Mouse (Mus musculus) embryo, embryonic 11 days (tissue): ENCODE data around the gene Dnah7a.
"Not testable (repeated sequence)": the region's sequence is repeated elsewhere in the genome, so short reads cannot be mapped to it uniquely, and the experiment has no call there.

ENCODE experiments used
- DNase-seq: peaks from one replicate; pipeline ENCODE4 v3.0.0-alpha.2; 2015

Gene Dnah7a

DNA sequence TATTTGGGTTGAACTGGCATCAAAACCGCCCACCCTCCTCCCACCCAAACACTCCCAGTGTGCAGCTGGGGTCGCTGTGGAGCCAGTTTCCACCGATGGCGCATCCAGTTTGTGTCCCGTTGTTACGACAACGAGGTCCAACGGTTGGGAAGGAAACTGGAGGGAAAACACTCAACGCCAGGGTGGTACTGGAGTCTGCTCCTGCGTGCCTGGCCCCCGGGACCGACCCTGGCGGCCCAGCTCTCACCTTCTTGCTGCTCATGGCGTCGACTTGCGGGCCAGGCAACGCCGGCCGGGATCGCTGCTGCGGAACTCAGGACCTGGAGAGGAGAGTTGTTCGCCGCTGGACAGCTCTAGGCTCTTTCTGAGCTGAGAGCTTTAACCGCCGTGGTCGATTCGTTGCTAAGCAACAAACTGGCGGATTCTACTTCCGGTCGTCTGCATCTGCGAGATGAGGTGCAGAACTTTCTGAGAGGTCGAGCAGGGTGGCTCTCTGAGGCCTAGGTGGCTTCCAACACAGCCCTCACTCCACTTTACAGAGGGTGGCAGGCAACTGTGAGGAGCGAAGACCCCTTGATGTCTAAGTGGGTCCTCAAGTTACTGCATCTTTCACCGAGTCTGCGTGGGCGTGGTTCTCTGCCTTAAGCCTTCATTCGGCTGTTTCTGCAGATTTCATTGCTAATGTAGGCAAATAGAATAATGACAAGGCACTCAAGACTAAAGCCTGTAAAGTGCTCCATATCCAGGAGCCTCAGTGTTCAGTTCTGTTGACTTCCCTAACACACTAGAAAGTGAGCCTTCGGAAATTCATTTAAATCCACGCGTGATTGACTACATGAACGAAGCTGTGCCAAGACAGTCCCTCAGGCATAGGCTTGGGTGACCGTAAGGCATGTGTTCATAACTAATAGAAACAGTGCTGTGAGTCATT is at the start of gene Dnah7a:
TSS of gene Dnah7a (minus strand) at position 354 of the 931 bp plus-strand sequence.
- DNase-seq = peak; percentile 88

DNA sequence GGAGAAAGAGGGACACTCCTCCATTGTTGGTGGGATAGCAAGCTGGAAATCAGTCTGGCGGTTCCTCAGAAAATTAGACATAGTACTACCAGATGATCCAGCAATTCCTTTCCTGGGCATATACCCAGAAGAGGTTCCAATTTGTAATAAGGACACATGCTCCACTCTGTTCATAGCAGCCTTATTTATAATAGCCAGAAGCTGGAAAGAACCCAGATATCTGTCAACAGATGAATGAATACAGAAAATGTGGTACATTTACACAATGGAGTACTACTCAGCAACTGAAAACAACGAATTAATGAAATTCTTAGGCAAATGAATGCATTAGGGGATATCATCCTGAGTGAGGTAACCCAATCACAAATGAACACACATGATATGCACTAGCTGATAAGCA is 46.9 kb upstream of the Dnah7a start:
- not testable (repeated sequence) for DNase-seq

DNA sequence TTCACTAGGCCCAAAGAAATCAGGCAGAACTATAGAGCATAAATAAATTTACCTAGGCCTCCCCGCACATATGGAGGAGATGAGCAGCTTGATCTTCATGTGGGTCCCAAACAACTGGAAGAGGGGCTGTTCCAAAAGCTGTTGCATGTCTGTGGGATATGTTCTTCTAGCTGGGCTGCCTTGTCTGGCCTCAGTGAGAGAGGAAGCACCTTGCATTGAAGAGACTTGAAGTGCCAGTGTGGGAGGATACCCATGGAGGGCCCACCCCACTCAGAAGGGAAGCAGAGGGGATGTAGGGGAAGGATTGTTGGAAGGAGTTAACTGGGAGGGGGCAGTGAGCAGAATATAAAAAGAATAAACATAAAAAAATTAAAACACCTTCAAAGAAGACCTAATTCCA is 44.6 kb upstream of the Dnah7a start:
- no peak for DNase-seq

DNA sequence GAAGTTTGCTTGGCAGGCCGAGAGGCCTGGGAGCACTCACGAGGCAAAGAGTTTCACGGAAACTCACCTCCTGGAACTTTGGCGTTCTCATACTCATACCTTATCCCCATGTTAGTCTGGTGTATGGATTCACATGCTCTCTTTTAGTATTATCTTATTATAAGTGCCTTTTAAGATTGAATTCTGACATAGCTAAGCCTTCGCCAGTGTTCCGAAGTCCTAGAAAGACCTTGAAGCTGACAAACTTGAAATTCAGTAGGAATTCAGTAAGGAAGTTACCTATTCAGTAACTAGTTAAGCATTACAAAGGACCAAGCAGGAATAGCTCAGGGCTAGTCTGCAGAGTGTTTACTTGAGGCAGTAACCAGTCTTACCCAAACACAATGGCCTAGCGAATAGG is 44.1 kb upstream of the Dnah7a start:
- not testable (repeated sequence) for DNase-seq

DNA sequence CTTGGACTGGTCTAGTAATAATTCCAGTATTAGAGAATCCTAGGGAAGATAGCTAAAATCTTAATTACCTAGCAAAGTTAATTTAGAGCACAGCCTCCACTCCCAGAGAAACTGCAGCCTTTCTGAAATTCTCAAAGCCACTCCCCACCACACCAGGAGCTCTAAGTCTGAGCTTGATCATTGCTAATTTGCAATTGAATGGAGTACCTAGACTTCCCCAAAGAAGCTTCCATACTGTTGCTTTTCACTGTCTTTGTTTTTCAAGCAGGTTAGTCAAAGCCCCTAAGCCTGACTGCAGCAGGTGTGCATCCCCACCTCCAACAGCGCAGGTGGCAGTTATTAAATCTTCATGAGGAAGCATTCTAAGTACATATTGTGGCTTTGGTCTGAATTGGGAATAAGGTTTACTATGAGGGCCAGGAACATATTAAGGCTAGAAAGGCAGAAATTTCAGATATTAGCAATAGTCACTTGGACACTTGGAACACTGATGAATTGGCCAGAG is 43.3 kb upstream of the Dnah7a start:
- not testable (repeated sequence) for DNase-seq

DNA sequence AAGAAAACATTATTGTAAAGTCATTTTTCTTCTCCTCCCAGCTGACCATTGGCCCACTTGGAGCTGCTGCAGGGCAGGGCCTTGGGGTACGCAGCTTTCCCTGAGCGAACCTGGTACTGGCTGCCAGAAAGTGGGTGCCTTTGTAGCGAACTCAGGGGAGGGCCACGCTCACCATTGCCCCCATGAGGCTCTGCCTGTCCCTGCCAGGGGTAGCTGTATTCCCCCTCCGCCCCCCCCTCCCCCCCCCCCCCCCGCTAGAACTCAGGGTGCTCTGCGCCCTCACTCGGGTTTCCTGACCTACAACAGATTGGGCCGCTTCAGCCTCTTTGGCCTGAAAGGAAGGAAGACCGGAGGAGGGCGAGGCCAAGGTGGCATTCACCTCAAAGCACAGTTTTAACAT is 42.0 kb upstream of the Dnah7a start:
- DNase-seq = no peak

DNA sequence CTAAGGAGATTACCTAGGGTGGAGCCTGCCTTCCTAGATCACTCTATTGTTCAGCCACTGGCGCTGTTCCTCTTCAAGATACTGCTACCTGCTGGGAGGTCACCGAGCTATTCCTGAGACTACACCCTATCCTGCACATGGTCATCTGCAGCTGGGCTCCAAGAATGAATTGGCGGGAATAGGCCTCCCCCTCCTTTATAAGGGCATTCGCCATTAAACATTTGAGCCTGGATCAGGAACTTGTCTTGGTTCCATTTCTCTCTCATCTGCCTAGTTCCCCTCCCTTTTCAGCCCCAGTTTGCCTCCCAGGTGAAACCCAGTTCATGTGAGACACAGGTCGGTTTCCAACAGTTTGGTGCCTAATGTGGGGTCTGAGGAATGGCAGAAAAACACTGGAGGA is 39.4 kb upstream of the Dnah7a start:
- no peak for DNase-seq

DNA sequence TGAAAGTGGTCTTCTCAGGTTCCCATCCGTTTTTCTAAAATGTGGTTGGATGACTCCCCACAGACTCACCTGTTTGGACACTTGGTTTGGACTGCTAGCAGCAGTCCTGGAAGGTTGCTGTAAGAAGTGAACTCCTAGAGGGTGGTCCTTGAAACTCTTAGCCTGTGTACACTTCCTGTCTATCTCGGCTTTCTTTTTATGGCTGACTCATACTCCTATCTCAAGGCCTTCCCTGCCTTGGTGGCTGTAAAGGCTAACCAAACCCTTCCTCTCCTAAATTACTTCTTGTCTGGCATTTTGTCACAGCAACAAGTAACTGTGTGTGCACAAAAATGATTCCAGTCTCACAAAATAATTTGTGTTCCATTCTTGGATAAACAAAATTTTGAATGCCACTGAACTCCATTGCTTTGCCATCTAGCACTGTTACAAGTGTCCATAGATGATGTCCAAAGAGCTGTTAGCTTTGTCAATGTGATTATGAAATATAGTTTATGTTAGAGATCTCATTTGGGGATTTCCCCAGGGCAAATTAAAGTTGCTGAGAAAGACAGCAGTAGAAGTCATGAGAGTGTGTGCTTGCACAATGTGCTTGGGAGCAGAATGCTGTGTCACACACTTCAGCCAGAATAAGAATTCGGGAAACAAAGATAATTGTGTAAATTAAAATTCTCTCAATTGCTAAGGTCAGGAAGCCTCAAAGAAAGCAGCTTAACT is 35.3 kb upstream of the Dnah7a start:
- no peak for DNase-seq

DNA sequence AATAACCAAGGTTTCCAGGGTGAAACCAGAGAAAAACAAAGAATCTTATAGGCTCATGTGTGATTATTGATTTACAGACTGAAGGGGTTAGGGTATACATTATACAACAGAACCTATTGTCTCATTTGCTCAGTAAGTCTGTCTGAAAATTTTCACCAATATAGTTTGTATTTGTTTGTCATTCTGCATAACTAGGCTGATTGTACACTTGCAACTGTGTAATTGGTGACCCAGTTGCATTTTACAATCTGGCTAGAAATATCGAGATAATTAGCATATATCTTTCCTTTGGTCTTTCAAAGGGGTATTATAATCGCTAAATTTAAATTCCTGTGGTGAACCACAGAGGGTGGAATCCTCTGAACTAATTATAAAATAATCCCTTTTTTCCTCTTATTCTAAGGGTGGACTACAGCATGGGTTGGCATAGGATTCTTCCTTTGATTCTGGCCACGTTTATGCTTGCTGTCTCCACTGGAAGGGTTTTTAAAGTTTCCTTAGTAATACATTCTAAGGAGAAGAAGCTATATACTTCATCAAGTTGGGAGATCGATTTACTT is 34.3 kb upstream of the Dnah7a start:
- no peak for DNase-seq

DNA sequence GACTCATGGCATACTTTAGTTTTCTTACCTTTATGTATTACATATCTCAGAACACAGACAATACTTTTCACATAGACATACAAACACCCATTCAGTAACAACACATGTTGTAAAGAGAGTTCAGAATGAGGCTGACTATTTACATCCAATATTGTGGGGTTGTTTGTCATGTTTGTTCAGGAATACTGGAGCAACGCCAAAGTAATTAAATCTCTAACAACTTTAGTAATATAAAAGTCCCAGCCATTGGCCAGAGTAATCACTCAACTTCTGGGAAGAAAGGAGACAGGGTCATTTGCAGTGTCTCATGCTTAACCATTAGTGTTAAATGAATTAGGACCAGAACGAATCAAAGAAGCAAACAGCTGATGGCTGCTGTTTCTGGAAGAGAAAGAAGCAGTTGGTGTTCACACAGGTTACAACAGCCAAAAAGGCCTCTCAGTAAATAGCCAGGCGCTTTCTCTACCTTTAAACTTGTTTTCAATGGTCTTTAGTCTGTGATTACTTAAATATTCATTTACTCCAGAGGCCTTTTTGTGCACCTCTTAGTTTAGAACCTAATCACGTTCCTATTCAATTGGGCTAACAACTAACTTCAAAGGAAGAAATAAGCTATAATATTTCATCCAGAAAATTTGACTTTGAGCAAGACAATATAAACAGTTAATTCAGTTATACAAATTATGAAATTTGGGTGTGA is 33.6 kb upstream of the Dnah7a start:
- DNase-seq = not testable (repeated sequence)

DNA sequence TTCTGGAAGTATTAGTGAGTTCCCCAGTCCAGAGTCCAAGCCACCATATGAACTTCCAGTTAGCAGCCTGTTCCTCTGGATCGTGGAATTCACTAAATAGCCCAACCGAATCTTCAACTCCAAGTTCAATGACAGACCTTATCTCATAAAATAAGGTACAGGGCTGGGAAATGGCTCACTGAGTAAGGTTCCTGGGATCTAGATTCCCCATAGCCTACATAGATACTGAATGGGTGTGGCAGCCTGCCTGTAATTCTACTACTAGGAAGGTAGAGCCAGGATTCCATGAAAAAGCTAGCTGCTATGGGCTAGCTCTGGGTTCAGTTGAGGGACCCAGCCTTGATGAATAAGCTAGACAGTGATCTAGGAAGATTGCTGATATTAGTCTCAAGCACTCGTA is 30.0 kb upstream of the Dnah7a start:
- no peak for DNase-seq

DNA sequence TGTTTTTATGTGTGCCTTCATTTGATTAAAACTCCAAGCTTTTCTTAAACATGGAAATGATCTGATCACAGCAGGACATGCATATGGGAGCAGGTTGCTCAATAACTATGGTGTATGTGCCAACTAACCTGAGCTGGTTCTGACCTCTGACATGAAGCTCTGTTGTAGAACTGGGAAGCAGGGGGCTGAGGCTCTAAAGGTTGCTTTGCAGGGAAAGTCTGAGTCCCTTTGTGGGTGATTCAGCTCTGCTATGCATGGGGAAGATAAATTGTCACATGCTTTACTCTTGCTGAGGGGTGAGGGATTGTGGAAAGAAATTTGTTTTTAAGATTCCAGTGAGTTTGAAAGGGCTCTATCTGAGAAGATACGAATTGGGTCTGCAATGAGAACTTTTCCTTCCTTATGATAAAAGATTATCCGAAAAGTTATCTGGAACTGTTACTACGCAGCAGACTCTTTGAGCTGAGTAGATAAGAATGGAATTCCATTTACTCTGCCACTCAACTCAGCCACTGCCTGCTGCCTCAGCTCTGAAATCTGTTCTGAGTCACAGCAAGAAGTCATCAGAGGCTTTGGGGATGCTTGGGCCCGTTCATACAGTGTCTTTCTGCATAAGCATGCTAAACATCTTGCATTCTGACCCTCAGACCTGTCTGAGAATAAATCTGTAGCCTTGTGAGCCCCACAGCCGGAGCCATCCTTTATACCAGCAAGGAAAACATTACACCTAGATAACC is 22.1 kb upstream of the Dnah7a start:
- DNase-seq = no peak

DNA sequence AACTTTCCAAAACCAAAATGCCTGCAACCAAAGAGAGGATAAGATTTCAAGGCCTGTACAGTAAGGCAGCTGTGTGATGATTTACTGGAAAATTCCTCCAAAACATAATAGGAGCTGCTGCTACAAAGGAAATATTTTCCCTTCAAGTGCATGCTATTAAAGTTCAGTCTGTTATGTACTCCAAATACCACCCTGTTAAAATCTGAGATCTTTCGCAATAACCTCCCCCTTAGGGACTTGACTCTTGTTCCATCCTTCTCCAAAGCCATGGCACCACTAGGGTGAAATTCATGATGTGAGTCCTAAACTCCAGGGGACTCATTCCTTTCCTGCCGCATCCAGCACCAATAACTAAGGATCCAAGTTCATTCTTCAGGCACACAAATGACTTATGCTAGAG is 20.3 kb upstream of the Dnah7a start:
- no peak for DNase-seq

DNA sequence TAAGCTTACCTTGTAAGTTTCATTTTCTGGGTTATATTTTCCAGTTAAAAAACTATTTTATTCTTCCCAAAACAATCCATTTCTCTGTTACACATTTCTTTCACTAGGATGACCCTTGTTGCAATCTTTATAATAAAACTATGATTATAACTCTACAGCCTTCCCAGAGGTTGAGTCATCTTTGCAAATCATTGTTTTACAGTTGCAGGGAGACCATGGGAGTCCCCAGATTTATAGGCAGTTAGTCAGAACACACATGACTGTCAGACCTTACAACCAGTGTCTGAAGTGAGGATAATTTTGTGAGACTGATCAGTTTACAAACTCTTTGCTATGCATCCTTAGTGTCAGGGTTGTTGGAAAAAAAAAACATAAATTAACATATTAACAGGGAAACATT is 14.8 kb upstream of the Dnah7a start:
- no peak for DNase-seq

DNA sequence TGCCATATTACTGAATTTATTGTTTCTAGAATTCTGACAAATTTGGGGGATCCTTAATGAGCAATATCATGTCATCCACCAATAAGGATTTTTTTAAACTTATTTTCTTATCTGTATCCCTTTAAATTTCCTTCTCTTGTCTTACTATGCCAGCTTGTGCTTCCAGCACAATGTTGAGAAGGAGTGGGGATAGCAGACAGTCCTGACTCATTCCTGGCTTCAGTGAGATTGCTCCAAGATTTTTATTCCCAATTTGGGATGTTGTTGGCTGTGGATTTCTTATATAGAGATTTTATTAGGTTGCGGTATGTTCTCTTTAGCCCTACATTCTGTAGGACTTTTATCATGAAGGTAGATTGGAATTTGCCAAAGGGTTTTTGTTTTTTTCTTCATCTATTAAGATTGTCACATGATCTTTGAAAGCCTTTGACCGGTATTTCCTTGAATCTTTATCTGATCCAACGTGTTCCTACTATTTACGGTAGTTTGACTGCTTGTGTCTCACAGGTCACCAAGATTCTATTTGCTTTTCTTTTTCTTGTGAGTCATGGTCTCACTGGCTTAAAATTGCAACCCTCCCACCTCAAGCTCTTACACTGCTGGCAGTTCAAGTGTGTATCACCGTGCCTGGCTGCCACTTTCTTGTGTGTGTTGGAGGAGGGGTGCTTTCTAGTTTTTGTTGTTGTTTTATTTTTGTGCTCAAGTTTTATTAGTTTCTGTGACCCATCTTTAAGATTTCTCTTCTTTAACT is 14.2 kb upstream of the Dnah7a start:
- no peak for DNase-seq

DNA sequence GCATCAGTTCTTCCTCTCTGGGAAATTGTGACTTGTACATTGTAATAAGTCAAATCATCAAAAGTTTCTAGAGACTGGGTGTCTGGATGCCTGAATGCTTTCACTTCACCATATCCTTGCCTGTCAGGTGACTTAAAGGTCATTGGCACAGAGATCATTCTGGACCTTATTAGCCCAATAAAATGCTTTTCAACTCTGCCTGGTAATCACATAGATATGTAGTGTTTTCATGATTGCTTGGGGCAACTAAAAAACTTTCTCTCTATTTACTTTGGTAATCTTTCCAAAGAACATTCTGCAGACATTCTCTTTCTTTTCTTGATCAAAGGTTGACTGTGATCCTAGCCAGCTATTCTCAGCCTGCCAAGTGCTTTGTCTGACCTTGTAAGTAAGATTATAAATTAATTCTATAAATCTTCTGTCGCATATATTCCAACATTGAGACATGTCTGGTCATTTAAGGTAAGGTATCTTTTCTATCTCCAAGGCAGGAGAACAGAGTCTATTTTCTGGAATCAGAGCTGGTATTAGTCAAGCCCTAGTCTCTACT is 9.5 kb upstream of the Dnah7a start:
- DNase-seq = no peak

DNA sequence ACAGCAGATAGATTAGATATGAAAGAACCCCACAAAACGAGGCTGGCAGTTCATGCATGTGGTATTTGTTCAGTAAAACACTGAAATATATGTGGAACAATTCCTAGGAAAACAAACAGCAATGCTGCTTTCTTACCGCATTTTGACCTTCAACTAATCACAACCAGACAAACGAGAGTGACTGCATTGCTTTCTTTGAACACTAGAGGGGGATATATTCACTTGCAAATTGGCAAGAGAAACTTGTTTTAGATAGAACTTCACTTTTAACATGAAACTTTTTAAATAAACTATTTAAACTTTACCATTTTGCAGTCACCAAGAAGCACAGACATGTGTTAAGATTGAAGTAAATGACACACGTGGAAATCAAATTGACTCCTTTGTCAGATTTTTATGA is 8.9 kb upstream of the Dnah7a start:
- peak; percentile 75 for DNase-seq

DNA sequence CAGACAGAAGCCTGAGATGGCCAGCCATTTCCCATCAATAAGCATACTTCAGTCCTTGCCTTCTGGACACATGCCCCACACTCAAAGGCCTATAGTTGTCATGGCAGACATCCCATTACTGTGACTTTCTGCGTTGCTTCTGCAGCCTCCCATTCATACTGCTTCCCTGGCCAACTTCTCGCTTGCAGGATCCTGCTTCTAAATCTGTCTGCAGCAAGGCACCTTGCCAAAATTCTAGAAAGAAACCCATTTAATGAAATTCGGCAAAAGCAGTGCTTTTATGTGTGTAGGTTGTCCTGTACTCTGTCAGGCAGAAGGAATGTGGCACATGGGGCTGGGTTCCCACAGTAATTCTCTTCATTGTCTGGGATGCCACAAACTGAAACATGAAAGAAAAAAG is 6.8 kb upstream of the Dnah7a start:
- not testable (repeated sequence) for DNase-seq

DNA sequence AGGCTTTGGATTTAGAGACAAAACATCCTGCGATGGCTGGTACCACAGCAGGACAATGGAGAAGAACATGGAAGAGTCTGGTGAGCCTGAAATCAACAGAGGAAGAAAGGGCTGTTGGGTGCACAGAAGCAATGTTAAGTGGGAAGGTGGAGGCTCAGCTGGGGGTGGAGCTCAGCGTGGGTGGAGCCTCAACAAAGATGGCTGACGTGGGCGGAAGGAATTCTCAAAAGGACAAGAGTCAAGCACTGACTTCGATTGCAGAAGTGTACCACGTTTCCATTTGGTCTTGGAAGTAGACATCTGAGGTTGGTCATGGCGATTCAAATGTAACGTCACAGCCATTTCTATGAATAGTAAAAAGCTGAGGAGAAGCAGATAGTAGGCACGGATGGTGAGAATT is 4.5 kb upstream of the Dnah7a start:
- DNase-seq = no peak

DNA sequence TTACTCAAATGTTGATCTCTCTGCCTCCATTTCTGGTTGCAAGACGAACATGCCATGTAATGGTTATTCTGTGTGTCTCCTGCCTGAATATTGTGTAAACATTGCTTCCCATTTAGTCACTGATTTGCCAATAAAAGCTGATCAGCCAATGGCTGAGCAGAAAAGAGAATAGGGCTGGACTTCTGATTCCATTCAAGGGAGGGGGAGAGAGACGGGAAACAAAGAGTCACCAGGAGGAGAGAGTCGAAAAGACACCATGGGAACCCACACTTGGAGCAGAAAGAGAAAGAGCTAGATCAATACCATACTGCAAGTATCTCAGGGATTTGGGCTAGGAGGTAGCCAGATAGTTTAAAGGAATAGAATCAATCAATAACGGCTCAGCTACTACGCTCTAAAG is 3.0 kb upstream of the Dnah7a start:
- not testable (repeated sequence) for DNase-seq

DNA sequence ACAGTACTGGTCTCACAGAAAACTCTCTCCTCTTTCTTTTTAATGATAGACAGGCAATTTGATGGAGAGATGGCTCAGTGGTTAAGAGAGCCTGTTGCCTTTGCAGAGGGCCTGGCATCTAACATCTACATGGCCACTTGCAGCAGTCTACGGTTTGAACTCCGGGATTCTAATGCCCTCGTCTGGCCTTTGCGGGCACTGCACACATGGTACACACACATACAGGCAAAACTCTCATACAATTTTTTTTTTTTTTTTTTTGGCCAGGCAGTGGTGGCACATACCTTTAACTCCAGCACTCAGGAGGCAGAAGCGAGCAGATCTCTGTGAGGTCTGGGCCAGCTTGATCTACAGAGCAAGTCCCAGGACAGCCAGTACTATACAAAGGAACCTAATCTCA is 2.4 kb downstream of the Dnah7a start:
- DNase-seq = no peak
